Mouse (Mus musculus) midbrain, embryonic 13.5 days (tissue): ENCODE data around the gene Gm10799. TPM values are rescaled to one million over a fixed set of nuclear protein-coding genes. Genes with fewer than 3 reads are reported as not detected.

Experiments used
- ATAC-seq: fragments of 200-750 bp; cut with Nextera tagmentation; 2 replicates; pipeline ENCODE4 v1.8.0; 2017; ENCODE audit warnings: mild to moderate bottlenecking, moderate TSS enrichment, moderate library complexity
- H3K27ac ChIP-seq: fragments of 300-500 bp; sonication (generic); 2 replicates; pipeline ENCODE4 v1.5.1; 2015; ENCODE audit warnings: inconsistent platforms, mild to moderate bottlenecking, moderate library complexity
- H3K27me3 ChIP-seq: fragments of 300-500 bp; sonication (generic); 2 replicates; pipeline ENCODE4 v1.6.1; 2015; ENCODE audit warnings: mild to moderate bottlenecking, inconsistent platforms
- H3K36me3 ChIP-seq: fragments of 300-500 bp; sonication (generic); 2 replicates; pipeline ENCODE4 v1.6.1; 2015; ENCODE audit warnings: mild to moderate bottlenecking, inconsistent platforms
- H3K4me1 ChIP-seq: fragments of 300-500 bp; sonication (generic); replicated peaks from 2 replicates; pipeline ENCODE4 v1.6.1; 2015; ENCODE audit warnings: inconsistent platforms
- H3K4me2 ChIP-seq: fragments of 300-500 bp; sonication (generic); replicated peaks from 2 replicates; pipeline ENCODE4 v1.6.1; 2015; ENCODE audit warnings: moderate library complexity, mild to moderate bottlenecking, inconsistent platforms
- H3K4me3 ChIP-seq: fragments of 300-500 bp; sonication (generic); replicated peaks from 2 replicates; pipeline ENCODE4 v1.5.1; 2015; ENCODE audit warnings: mild to moderate bottlenecking, inconsistent platforms
- H3K9ac ChIP-seq: fragments of 300-500 bp; sonication (generic); replicated peaks from 2 replicates; pipeline ENCODE4 v1.6.1; 2015; ENCODE audit warnings: mild to moderate bottlenecking, inconsistent platforms
- H3K9me3 ChIP-seq: fragments of 300-500 bp; sonication (generic); 2 replicates; pipeline ENCODE4 v1.6.1; 2016; ENCODE audit warnings: mild to moderate bottlenecking, inconsistent platforms
- WGBS: fragments of 180-500 bp; shearing (Covaris S2); methylation state at CpG from one replicate; pipeline ENCODE4 v1.1.7; 2015; 5-methylcytosine and 5-hydroxymethylcytosine counted together
- polyA plus RNA-seq: library from polyadenylated mRNA; unstranded; fragments of >200 nt; fragmentation: Nextera tagmentation; extraction: Ambion mirVana; gene quantifications from 2 replicates; pipeline ENCODE4 v1.2.1, GENCODE M21; 2015

Gm10799 gene
- polyA plus RNA-seq, 1 experiment from 2014 or later, result not detected

GRCm38 (mm10) chr2:104062665-104063064 is 5.7 kb downstream of the Gm10799 start:
- Histone ChIP-seq H3K27ac (no peak overlapping the region), H3K4me2 (no peak overlapping the region), H3K9me3 (no peaks in the 10 kb centered on the region), H3K9ac (no peak overlapping the region), H3K36me3 (peaks cover 32% of the 10 kb centered on the region), H3K27me3 (no peaks in the 10 kb centered on the region), H3K4me1 (no peaks in the 10 kb centered on the region), H3K4me3 (no peak overlapping the region)
- ATAC-seq, result no peak

- 97% methylated on average over 6 of the region's 6 CpGs for WGBS
Observed at GRCm38 (mm10) chr2:104060996-104061395, 7.4 kb downstream of the Gm10799 start.

GRCm38 (mm10) chr2:104059786-104060185 is 8.6 kb downstream of the Gm10799 start:
- no peak for ATAC-seq
- Histone ChIP-seq H3K4me2 (no peak overlapping the region), H3K4me1 (no peaks in the 10 kb centered on the region), H3K4me3 (no peak overlapping the region), H3K9me3 (no peaks in the 10 kb centered on the region), H3K9ac (no peak overlapping the region), H3K27ac (no peak overlapping the region), H3K36me3 (peaks cover 39% of the 10 kb centered on the region), H3K27me3 (no peaks in the 10 kb centered on the region)
- WGBS, result 92% methylated on average over 10 of the region's 10 CpGs

More at GRCm38 (mm10) chr2:104060996-104061395, 7.4 kb downstream of the Gm10799 start:
- Histone ChIP-seq H3K9me3 (no peaks in the 10 kb centered on the region), H3K4me1 (no peaks in the 10 kb centered on the region), H3K27me3 (no peaks in the 10 kb centered on the region), H3K9ac (no peak overlapping the region), H3K4me3 (no peak overlapping the region), H3K4me2 (no peak overlapping the region), H3K36me3 (peaks cover 32% of the 10 kb centered on the region), H3K27ac (no peak overlapping the region)
- ATAC-seq, result no peak

- Histone ChIP-seq H3K9ac (no peak overlapping the region), H3K27me3 (no peaks in the 10 kb centered on the region), H3K4me3 (no peak overlapping the region), H3K9me3 (no peaks in the 10 kb centered on the region), H3K4me2 (no peak overlapping the region), H3K27ac (no peak overlapping the region), H3K36me3 (peaks cover 47% of the 10 kb centered on the region), H3K4me1 (no peaks in the 10 kb centered on the region)
- WGBS, result 91% methylated on average over 4 of the region's 4 CpGs
- no peak for ATAC-seq
Observed at GRCm38 (mm10) chr2:104058954-104059353, 9.4 kb downstream of the Gm10799 start.

GRCm38 (mm10) chr2:104058381-104058780 is 10.0 kb downstream of the Gm10799 start:
- Histone ChIP-seq H3K27me3 (no peaks in the 10 kb centered on the region), H3K4me3 (no peak overlapping the region), H3K9ac (no peak overlapping the region), H3K27ac (no peak overlapping the region), H3K4me2 (no peak overlapping the region), H3K9me3 (no peaks in the 10 kb centered on the region), H3K4me1 (no peaks in the 10 kb centered on the region), H3K36me3 (peaks cover 51% of the 10 kb centered on the region)
- no peak for ATAC-seq
- 94% methylated on average over 1 of the region's 1 CpGs for WGBS

GRCm38 (mm10) chr2:104044479-104045080 is 23.8 kb downstream of the Gm10799 start:
- no peak overlapping the region for H3K27ac ChIP-seq
- no peaks in the 10 kb centered on the region for H3K27me3 ChIP-seq
- no peak overlapping the region for H3K4me3 ChIP-seq
- ATAC-seq, result no peak
- peaks cover 29% of the 10 kb centered on the region for H3K36me3 ChIP-seq
- H3K9me3 ChIP-seq, result no peaks in the 10 kb centered on the region
- no peak overlapping the region for H3K9ac ChIP-seq
- H3K4me1 ChIP-seq, result no peaks in the 10 kb centered on the region
- no peak overlapping the region for H3K4me2 ChIP-seq
- 80% methylated on average over 1 of the region's 1 CpGs for WGBS

GRCm38 (mm10) chr2:104043624-104044478 is 24.5 kb downstream of the Gm10799 start:
- Histone ChIP-seq H3K9ac (no peak overlapping the region), H3K36me3 (peaks cover 32% of the 10 kb centered on the region), H3K27ac (no peak overlapping the region), H3K4me1 (no peaks in the 10 kb centered on the region), H3K4me3 (no peak overlapping the region), H3K4me2 (no peak overlapping the region), H3K9me3 (no peaks in the 10 kb centered on the region), H3K27me3 (no peaks in the 10 kb centered on the region)
- ATAC-seq, result no peak
- WGBS, result 62% methylated on average over 5 of the region's 5 CpGs

- H3K27me3 ChIP-seq, result no peaks in the 10 kb centered on the region
- H3K4me2 ChIP-seq, result no peak overlapping the region
- WGBS, result 95% methylated on average over 15 of the region's 15 CpGs
- H3K36me3 ChIP-seq, result peaks cover 25% of the 10 kb centered on the region
- no peak overlapping the region for H3K4me3 ChIP-seq
- H3K4me1 ChIP-seq, result no peaks in the 10 kb centered on the region
- no peak for ATAC-seq
- H3K27ac ChIP-seq, result no peak overlapping the region
- no peak overlapping the region for H3K9ac ChIP-seq
- H3K9me3 ChIP-seq, result no peaks in the 10 kb centered on the region
Observed at GRCm38 (mm10) chr2:104042766-104043165, 25.6 kb downstream of the Gm10799 start.

- no peak overlapping the region for H3K4me2 ChIP-seq
- no peaks in the 10 kb centered on the region for H3K9me3 ChIP-seq
- H3K27ac ChIP-seq, result no peak overlapping the region
- WGBS, result 90% methylated on average over 5 of the region's 5 CpGs
- no peaks in the 10 kb centered on the region for H3K27me3 ChIP-seq
- no peak overlapping the region for H3K9ac ChIP-seq
- H3K36me3 ChIP-seq, result peaks cover 27% of the 10 kb centered on the region
- ATAC-seq, result no peak
- H3K4me1 ChIP-seq, result no peaks in the 10 kb centered on the region
- no peak overlapping the region for H3K4me3 ChIP-seq
Observed at GRCm38 (mm10) chr2:104041632-104042031, 26.7 kb downstream of the Gm10799 start.

- H3K27me3 ChIP-seq, result no peaks in the 10 kb centered on the region
- no peak overlapping the region for H3K27ac ChIP-seq
- no peaks in the 10 kb centered on the region for H3K9me3 ChIP-seq
- no peak for ATAC-seq
- peaks cover 38% of the 10 kb centered on the region for H3K36me3 ChIP-seq
- WGBS, result 57% methylated on average over 2 of the region's 2 CpGs
- H3K4me1 ChIP-seq, result no peaks in the 10 kb centered on the region
- H3K9ac ChIP-seq, result no peak overlapping the region
- H3K4me2 ChIP-seq, result no peak overlapping the region
- no peak overlapping the region for H3K4me3 ChIP-seq
Observed at GRCm38 (mm10) chr2:104038236-104038635, 30.1 kb downstream of the Gm10799 start.

- Histone ChIP-seq H3K4me1 (no peaks in the 10 kb centered on the region), H3K27ac (no peak overlapping the region), H3K36me3 (peaks cover 45% of the 10 kb centered on the region), H3K9me3 (no peaks in the 10 kb centered on the region), H3K4me2 (no peak overlapping the region), H3K27me3 (no peaks in the 10 kb centered on the region), H3K9ac (no peak overlapping the region), H3K4me3 (no peak overlapping the region)
- no peak for ATAC-seq
- WGBS, result 63% methylated on average over 3 of the region's 3 CpGs
Observed at GRCm38 (mm10) chr2:104036316-104036715, 32.0 kb downstream of the Gm10799 start.

- Histone ChIP-seq H3K9me3 (no peaks in the 10 kb centered on the region), H3K27ac (no peak overlapping the region), H3K4me3 (no peak overlapping the region), H3K27me3 (no peaks in the 10 kb centered on the region), H3K4me1 (0 out of 2 replicates have a peak, but pooled peaks cover 1% of the 10 kb centered on the region), H3K4me2 (no peak overlapping the region), H3K9ac (no peak overlapping the region), H3K36me3 (peaks cover 42% of the 10 kb centered on the region)
- ATAC-seq, result no peak
- WGBS, result 91% methylated on average over 6 of the region's 6 CpGs
Observed at GRCm38 (mm10) chr2:104035595-104035994, 32.8 kb downstream of the Gm10799 start.
